Mouse (Mus musculus): Measurements from ENCODE around the gene Vmn1r4.

- no peak for TF ChIP-seq CTCF (IDR thresholded peaks at IDR 0.05; ENCODE audit: borderline replicate concordance, control insufficient read depth, extremely low read depth, insufficient read depth, low read length, poor library complexity)
- no peak for TF ChIP-seq POLR2A (IDR thresholded peaks at IDR 0.05; ENCODE audit: control insufficient read depth, extremely low read depth, insufficient read depth, low read length, poor library complexity)
These were observed 15.4 kb upstream of the Vmn1r4 start for GRCm38 (mm10) chr6:56908397-56908796.
